In genomic region chr3:50269680-50270079, GRCm38 (mm10) we compare ENCODE assay signal across 15 mouse cellular contexts.
A peak's percentile ranks its signal among the peaks of the same experiment; 100 is the strongest.
DNase-seq lines count a peak whose midpoint lies in the region; ATAC-seq and TF ChIP-seq lines count a peak whose summit lies in the region.
"Had no signal": no experiment of that assay in that cellular context is flagged by ENCODE, and none has a peak within 500 bp of the region (broad histone marks: within the 10 kb centered on the region; RNA-seq: fewer than 3 reads in every experiment).

No protein-coding gene starts in this region.

- intact Hi-C loops in gastrocnemius, postnatal 36 days (cut with DNase I): no loop called here

- H3K9ac ChIP-seq in midbrain, embryonic 11.5 days (ENCODE audit: low read length): no peak overlapping the region
- H3K9ac ChIP-seq: embryonic facial prominence, embryonic 15.5 days; forebrain, postnatal 0 days; limb, embryonic 12.5 days; liver, embryonic 15.5 days had no signal

- no peak for TF ChIP-seq CTCF in cerebellum, adult 2 months (IDR thresholded peaks at IDR 0.05; ENCODE audit: borderline replicate concordance, insufficient read depth, low read depth, low read length)

- ATAC-seq in midbrain, embryonic 11.5 days (ENCODE audit: low FRiP score): no peak
- ATAC-seq: forebrain, postnatal 0 days; inflammation-experienced regulatory T-cells, adult 6 months had no signal

- no peaks in the 10 kb centered on the region for H3K9me3 ChIP-seq in midbrain, embryonic 11.5 days (ENCODE audit: control insufficient read depth, low read length)
- H3K9me3 ChIP-seq: embryonic facial prominence, embryonic 15.5 days; limb, embryonic 12.5 days; liver, embryonic 15.5 days had no signal

- H3K4me2 ChIP-seq in midbrain, embryonic 11.5 days: no peak overlapping the region
- H3K4me2 ChIP-seq: embryonic facial prominence, embryonic 15.5 days; limb, embryonic 12.5 days; liver, embryonic 15.5 days had no signal

- no peak for TF ChIP-seq POLR2A in cerebellum, adult 2 months (IDR thresholded peaks at IDR 0.05; ENCODE audit: borderline replicate concordance, insufficient read depth, low read length)

- WGBS in cerebellum, adult 2 months: 17% methylated on average over 4 of the region's 4 CpGs
- 89% methylated on average over 4 of the region's 4 CpGs for WGBS in midbrain, embryonic 11.5 days

- peak; percentile 11 to 72 for DNase-seq in frontal cortex, adult 2 months (ENCODE audit: extremely low spot score in 1 of 2, low spot score in 1 of 2)
- no peak for DNase-seq in frontal cortex, postnatal 14 days (ENCODE audit: low spot score in 2 of 2)
- DNase-seq in cerebellum, adult 2 months: peak; percentile 66 to 83
- DNase-seq in layer of hippocampus, adult 11-12 months (ENCODE audit: low spot score): peak; percentile 51
- peak; percentile 31 to 39 for DNase-seq in right cerebral cortex, adult 2 months (ENCODE audit: low spot score in 2 of 2)
- DNase-seq in midbrain, embryonic 11.5 days (ENCODE audit: low spot score, missing footprints): no peak
- no peak for DNase-seq in gastrocnemius, postnatal 36 days
- no peak for DNase-seq in liver
- DNase-seq: forebrain, postnatal 0 days; heart, adult 18-20 months; lung, postnatal 10 days had no signal

- no peaks in the 10 kb centered on the region for H3K4me1 ChIP-seq in cerebellum, adult 2 months (ENCODE audit: control insufficient read depth, insufficient read depth, low read length)
- no peaks in the 10 kb centered on the region for H3K4me1 ChIP-seq in midbrain, embryonic 11.5 days (ENCODE audit: control insufficient read depth, insufficient read depth, low read length)
- H3K4me1 ChIP-seq: embryonic facial prominence, embryonic 15.5 days; limb, embryonic 12.5 days; liver, embryonic 15.5 days had no signal

- no peaks in the 10 kb centered on the region for H3K36me3 ChIP-seq in midbrain, embryonic 11.5 days (ENCODE audit: control insufficient read depth, insufficient read depth, low read length)
- H3K36me3 ChIP-seq: embryonic facial prominence, embryonic 15.5 days; limb, embryonic 12.5 days; liver, embryonic 15.5 days had no signal

- H3K27ac ChIP-seq in cerebellum, adult 2 months (ENCODE audit: insufficient read depth, low read length): no peak overlapping the region
- H3K27ac ChIP-seq in midbrain, embryonic 11.5 days (ENCODE audit: low read depth, low read length): no peak overlapping the region
- H3K27ac ChIP-seq: embryonic facial prominence, embryonic 15.5 days; limb, embryonic 12.5 days; liver, embryonic 15.5 days had no signal

- no peak overlapping the region for H3K4me3 ChIP-seq in cerebellum, adult 2 months (replicated peaks; ENCODE audit: insufficient read depth, low read depth, low read length)
- no peak overlapping the region for H3K4me3 ChIP-seq in midbrain, embryonic 11.5 days (ENCODE audit: low read depth, low read length)
- H3K4me3 ChIP-seq: embryonic facial prominence, embryonic 15.5 days; limb, embryonic 12.5 days; liver, embryonic 15.5 days had no signal

- no peaks in the 10 kb centered on the region for H3K27me3 ChIP-seq in cerebellum, adult 2 months (ENCODE audit: control insufficient read depth, insufficient read depth, low read length)
- H3K27me3 ChIP-seq in midbrain, embryonic 11.5 days (ENCODE audit: control insufficient read depth, insufficient read depth, low read length): no peaks in the 10 kb centered on the region
- H3K27me3 ChIP-seq: embryonic facial prominence, embryonic 15.5 days; limb, embryonic 12.5 days; liver, embryonic 15.5 days had no signal

Comparison
In these comparisons a context has a peak if more than half of its experiments do, and no peak if none do; other contexts are left out.
1. DNase-seq: peak in frontal cortex, adult 2 months (2 of 2), cerebellum, adult 2 months (2 of 2), layer of hippocampus, adult 11-12 months (single experiment) and right cerebral cortex, adult 2 months (2 of 2); none in frontal cortex, postnatal 14 days (0 of 2), midbrain, embryonic 11.5 days (single experiment), gastrocnemius, postnatal 36 days (0 of 2) and liver (single experiment).